Mouse (Mus musculus) heart, embryonic 13.5 days (tissue): Measurements from ENCODE around the gene Iqschfp. TPM values are rescaled to one million over a fixed set of nuclear protein-coding genes. Genes with fewer than 3 reads are reported as not detected.

ENCODE experiments used
- ATAC-seq: fragments of 200-750 bp; cut with Nextera tagmentation; 2 replicates; pipeline ENCODE4 v1.8.0; 2017; ENCODE audit warnings: moderate TSS enrichment; ENCODE audit not compliant: insufficient number of reproducible peaks, low FRiP score, low TSS enrichment; ENCODE audit errors: extremely low read depth
- H3K27ac ChIP-seq: fragments of 300-500 bp; sonication (generic); replicated peaks from 2 replicates; pipeline ENCODE4 v1.5.1; 2015; ENCODE audit warnings: moderate library complexity, mild to moderate bottlenecking, inconsistent platforms
- H3K27me3 ChIP-seq: fragments of 300-500 bp; sonication (generic); replicated peaks from 2 replicates; pipeline ENCODE4 v1.6.1; 2015; ENCODE audit warnings: mild to moderate bottlenecking, inconsistent platforms
- H3K36me3 ChIP-seq: fragments of 300-500 bp; sonication (generic); 2 replicates; pipeline ENCODE4 v1.6.1; 2015; ENCODE audit warnings: mild to moderate bottlenecking, inconsistent platforms
- H3K4me1 ChIP-seq: fragments of 300-500 bp; sonication (generic); 2 replicates; pipeline ENCODE4 v1.6.1; 2015; ENCODE audit warnings: inconsistent platforms
- H3K4me2 ChIP-seq: fragments of 300-500 bp; sonication (generic); 2 replicates; pipeline ENCODE4 v1.6.1; 2015; ENCODE audit warnings: inconsistent platforms, mild to moderate bottlenecking, moderate library complexity
- H3K4me3 ChIP-seq: fragments of 300-500 bp; sonication (generic); 2 replicates; pipeline ENCODE4 v1.5.1; 2015; ENCODE audit warnings: moderate library complexity, mild to moderate bottlenecking, inconsistent platforms
- H3K9ac ChIP-seq: fragments of 300-500 bp; sonication (generic); 2 replicates; pipeline ENCODE4 v1.6.1; 2015; ENCODE audit warnings: inconsistent platforms, mild to moderate bottlenecking, moderate library complexity
- H3K9me3 ChIP-seq: fragments of 300-500 bp; sonication (generic); 2 replicates; pipeline ENCODE4 v1.6.1; 2016; ENCODE audit warnings: inconsistent platforms
- WGBS: fragments of 180-500 bp; shearing (Covaris S2); methylation state at CpG from one replicate; pipeline ENCODE4 v1.1.7; 2015; ENCODE audit warnings: mixed read lengths; 5-methylcytosine and 5-hydroxymethylcytosine counted together
- polyA plus RNA-seq: library from polyadenylated mRNA; unstranded; fragments of >200 nt; fragmentation: Nextera tagmentation; extraction: Ambion mirVana; gene quantifications from 2 replicates; pipeline ENCODE4 v1.2.1, GENCODE M21; 2015

The Iqschfp gene
- polyA plus RNA-seq, 1 experiment from 2014 or later, result not detected

DNA sequence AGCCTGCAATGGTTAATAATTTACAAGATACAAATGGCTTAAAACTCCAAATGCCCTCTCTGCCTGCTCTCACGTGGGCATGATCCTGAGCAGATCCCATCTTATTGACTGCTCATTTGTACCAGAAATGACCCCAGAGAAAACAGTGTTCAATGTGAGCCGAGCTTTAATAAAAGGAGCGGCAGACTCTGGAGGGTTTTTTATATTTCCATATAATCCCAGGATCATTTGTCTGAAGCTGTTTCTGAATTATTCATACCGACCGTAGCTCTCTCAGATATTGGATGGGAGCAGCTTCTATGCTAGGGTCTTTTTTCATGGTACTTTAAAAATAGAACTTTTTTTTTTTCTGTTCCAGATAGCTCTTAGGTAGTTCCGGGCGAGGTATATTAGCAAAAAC, 67.6 kb downstream of the Iqschfp start:
- no peaks in the 10 kb centered on the region for H3K36me3 ChIP-seq
- no peak overlapping the region for H3K4me3 ChIP-seq
- 59% methylated on average over 7 of the region's 7 CpGs for WGBS
- H3K27ac ChIP-seq, result no peak overlapping the region
- H3K9ac ChIP-seq, result no peak overlapping the region
- no peaks in the 10 kb centered on the region for H3K9me3 ChIP-seq
- H3K4me2 ChIP-seq, result no peak overlapping the region
- H3K27me3 ChIP-seq, result no peaks in the 10 kb centered on the region
- no peaks in the 10 kb centered on the region for H3K4me1 ChIP-seq
- ATAC-seq, result no peak

DNA sequence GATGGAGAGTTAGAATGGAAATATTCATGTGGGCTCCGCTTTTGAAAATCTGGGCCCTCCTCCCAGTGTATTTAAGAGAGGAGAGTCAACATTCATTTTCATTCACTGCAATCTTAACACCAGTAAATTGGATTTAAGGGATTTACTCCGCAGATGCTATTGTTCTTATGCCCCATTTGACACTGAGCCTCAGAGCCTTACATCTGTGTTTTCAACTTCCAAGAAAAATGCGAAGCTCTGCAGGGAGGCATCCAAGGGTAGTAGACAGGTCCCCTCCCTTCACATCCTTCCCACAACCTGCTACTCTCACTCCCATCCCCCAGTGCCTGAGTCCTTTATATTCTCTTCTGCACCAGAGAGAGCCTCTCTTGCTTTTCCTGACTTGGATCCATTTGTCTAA, 68.1 kb downstream of the Iqschfp start:
- no peak overlapping the region for H3K9ac ChIP-seq
- no peak overlapping the region for H3K27ac ChIP-seq
- no peak overlapping the region for H3K4me2 ChIP-seq
- no peak for ATAC-seq
- H3K36me3 ChIP-seq, result no peaks in the 10 kb centered on the region
- H3K4me1 ChIP-seq, result no peaks in the 10 kb centered on the region
- 38% methylated on average over 3 of the region's 3 CpGs for WGBS
- no peak overlapping the region for H3K4me3 ChIP-seq
- H3K9me3 ChIP-seq, result no peaks in the 10 kb centered on the region
- H3K27me3 ChIP-seq, result no peaks in the 10 kb centered on the region

GRCm38 (mm10) chr3:67960727-67961126, 68.7 kb downstream of the Iqschfp start:
- no peaks in the 10 kb centered on the region for H3K27me3 ChIP-seq
- H3K4me3 ChIP-seq, result no peak overlapping the region
- H3K4me1 ChIP-seq, result no peaks in the 10 kb centered on the region
- no peaks in the 10 kb centered on the region for H3K9me3 ChIP-seq
- H3K4me2 ChIP-seq, result no peak overlapping the region
- no peak overlapping the region for H3K27ac ChIP-seq
- no peak for ATAC-seq
- no peak overlapping the region for H3K9ac ChIP-seq
- no peaks in the 10 kb centered on the region for H3K36me3 ChIP-seq

DNA sequence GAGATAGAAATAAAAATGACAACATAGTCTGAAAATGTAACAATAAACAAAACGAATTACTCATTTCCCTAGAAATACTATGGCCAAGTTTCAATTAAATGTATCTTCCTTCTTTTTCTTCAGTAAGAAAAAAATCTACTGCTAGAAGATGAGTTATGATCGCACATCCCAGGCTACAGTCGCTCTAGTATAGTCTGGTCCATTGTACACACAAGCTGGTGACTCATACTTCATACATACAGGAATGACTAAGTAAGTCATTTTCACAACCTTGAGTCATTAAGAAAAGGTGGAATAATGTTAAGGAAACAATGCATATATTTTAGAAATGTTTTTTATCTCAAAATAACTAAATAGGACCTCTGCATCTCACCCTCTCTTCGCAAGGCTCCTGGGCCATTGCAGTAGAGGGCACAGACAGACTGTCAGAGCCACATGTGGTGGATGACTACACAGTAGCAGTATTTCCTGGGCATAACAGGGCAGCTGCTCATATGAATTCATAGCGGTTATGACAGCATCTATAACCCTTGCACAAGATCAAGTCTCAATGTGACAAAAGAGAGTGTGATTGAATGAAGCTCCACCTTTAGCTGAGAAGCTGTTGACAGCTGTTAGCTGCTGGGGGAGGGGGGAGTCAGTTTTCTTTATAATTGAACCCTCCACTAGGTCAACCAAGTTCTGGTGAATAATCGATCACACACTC, 70.1 kb downstream of the Iqschfp start:
- ATAC-seq, result no peak
- Histone ChIP-seq H3K27me3 (no peaks in the 10 kb centered on the region), H3K27ac (no peak overlapping the region), H3K9ac (no peak overlapping the region), H3K9me3 (no peaks in the 10 kb centered on the region), H3K36me3 (no peaks in the 10 kb centered on the region), H3K4me3 (no peak overlapping the region), H3K4me1 (no peaks in the 10 kb centered on the region), H3K4me2 (no peak overlapping the region)
- WGBS, result 71% methylated on average over 6 of the region's 6 CpGs

DNA sequence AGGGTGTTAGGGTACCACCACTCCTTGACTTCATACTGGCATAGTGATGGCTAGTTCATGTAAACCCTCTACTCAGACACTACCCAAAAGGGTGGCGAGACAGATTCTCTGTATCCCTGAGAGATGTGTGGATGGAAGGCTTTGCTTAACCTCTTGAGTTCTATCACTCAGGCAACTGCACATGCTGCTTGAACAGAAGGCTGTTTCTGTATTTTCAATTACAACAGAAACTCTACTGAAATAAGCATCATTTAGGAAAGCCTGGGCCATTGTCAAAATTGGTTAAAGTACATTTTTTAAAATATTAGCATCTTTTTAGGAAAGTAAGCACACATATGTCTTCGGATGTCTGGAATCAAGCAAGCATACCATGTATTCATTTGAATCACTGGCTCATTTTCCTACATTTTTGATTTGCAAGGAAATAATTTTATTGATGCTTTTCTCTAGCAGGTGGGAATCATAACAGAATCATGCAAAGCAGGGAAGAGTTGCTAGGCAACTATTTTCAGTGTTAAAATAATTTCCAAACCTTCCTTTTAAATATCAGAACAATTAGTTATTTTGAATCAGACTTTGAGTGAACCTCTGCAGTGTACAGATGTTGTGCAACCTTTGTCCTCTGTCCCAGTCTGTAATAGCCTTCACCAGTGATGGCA, 82.4 kb downstream of the Iqschfp start:
- Histone ChIP-seq H3K27me3 (no peaks in the 10 kb centered on the region), H3K4me1 (no peaks in the 10 kb centered on the region), H3K9me3 (peaks cover 7% of the 10 kb centered on the region; the same call in 1 of the 2 replicates), H3K36me3 (no peaks in the 10 kb centered on the region), H3K4me3 (no peak overlapping the region), H3K27ac (no peak overlapping the region), H3K9ac (no peak overlapping the region), H3K4me2 (no peak overlapping the region)
- WGBS, result 69% methylated on average over 2 of the region's 2 CpGs
- ATAC-seq, result no peak

- Histone ChIP-seq H3K9me3 (no peaks in the 10 kb centered on the region), H3K4me1 (peaks cover 6% of the 10 kb centered on the region; the same call in 1 of the 2 replicates), H3K27ac (no peak overlapping the region), H3K36me3 (no peaks in the 10 kb centered on the region), H3K4me3 (no peak overlapping the region), H3K27me3 (no peaks in the 10 kb centered on the region), H3K4me2 (no peak overlapping the region), H3K9ac (no peak overlapping the region)
- WGBS, result 59% methylated on average over 1 of the region's 1 CpGs
- ATAC-seq, result no peak
These were observed 88.0 kb downstream of the Iqschfp start for GRCm38 (mm10) chr3:67980006-67980405.

GRCm38 (mm10) chr3:67983329-67983728, 91.3 kb downstream of the Iqschfp start:
- Histone ChIP-seq H3K9me3 (no peaks in the 10 kb centered on the region), H3K27me3 (no peaks in the 10 kb centered on the region), H3K9ac (no peak overlapping the region), H3K36me3 (no peaks in the 10 kb centered on the region), H3K4me2 (peak overlapping the region; percentile 30), H3K4me1 (peaks cover 6% of the 10 kb centered on the region; the same call in 1 of the 2 replicates), H3K27ac (no peak overlapping the region), H3K4me3 (no peak overlapping the region)
- ATAC-seq, result no peak
- 24% methylated on average over 12 of the region's 12 CpGs for WGBS

GRCm38 (mm10) chr3:68002415-68002814, 110.4 kb downstream of the Iqschfp start:
- Histone ChIP-seq H3K9me3 (no peaks in the 10 kb centered on the region), H3K9ac (no peak overlapping the region), H3K4me3 (no peak overlapping the region), H3K36me3 (no peaks in the 10 kb centered on the region), H3K4me2 (no peak overlapping the region), H3K27ac (no peak overlapping the region), H3K27me3 (no peaks in the 10 kb centered on the region), H3K4me1 (no peaks in the 10 kb centered on the region)
- ATAC-seq, result no peak
- WGBS, result 78% methylated on average over 4 of the region's 4 CpGs

DNA sequence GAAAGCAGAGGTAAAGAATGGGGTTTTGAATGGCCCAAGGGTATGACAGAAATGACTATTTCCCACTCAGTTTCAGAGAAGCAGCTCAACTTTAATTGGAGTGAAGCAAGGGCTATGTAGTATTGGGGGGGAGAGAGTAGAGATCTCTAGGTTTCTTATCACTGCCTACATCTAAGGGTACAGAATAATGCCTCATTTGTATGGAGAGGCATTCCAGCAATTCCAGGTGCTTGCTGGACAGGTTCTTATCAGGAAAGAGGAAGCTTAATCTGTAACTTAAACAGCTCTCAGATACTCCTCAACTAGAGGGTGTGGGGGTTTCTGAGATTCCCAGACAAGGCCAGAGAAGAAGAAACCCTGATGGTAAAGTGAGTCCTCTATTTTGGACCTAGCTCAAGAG, 120.3 kb downstream of the Iqschfp start:
- Histone ChIP-seq H3K4me3 (no peak overlapping the region), H3K27ac (no peak overlapping the region), H3K4me2 (no peak overlapping the region), H3K27me3 (no peaks in the 10 kb centered on the region), H3K9ac (no peak overlapping the region), H3K4me1 (no peaks in the 10 kb centered on the region), H3K36me3 (no peaks in the 10 kb centered on the region), H3K9me3 (no peaks in the 10 kb centered on the region)
- ATAC-seq, result no peak

GRCm38 (mm10) chr3:68015786-68016185, 123.8 kb downstream of the Iqschfp start:
- H3K4me1 ChIP-seq, result no peaks in the 10 kb centered on the region
- H3K4me2 ChIP-seq, result no peak overlapping the region
- no peaks in the 10 kb centered on the region for H3K27me3 ChIP-seq
- no peaks in the 10 kb centered on the region for H3K9me3 ChIP-seq
- no peak overlapping the region for H3K4me3 ChIP-seq
- 48% methylated on average over 1 of the region's 1 CpGs for WGBS
- ATAC-seq, result no peak
- H3K9ac ChIP-seq, result no peak overlapping the region
- no peaks in the 10 kb centered on the region for H3K36me3 ChIP-seq
- H3K27ac ChIP-seq, result no peak overlapping the region

DNA sequence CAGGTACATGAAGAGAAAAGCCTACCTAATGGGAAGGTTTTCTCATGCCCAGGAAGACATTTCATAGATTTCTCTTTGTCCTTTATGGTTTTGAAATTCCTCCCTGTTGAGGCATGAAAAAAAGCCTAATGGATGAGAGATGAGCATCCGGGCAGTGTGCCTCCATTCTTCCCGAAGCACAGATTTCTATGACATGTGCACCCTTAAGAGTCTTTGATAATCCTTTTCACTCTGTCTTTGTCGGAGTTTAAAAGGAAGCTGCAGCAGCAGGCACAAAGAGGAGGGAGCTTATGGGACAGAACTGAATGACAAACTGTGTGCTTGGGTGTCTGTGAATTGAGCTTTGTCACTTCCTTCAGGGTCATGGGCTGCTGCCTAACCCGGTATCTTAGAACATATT, 127.4 kb downstream of the Iqschfp start:
- no peak overlapping the region for H3K4me2 ChIP-seq
- H3K27me3 ChIP-seq, result no peaks in the 10 kb centered on the region
- no peaks in the 10 kb centered on the region for H3K4me1 ChIP-seq
- no peak overlapping the region for H3K27ac ChIP-seq
- H3K36me3 ChIP-seq, result no peaks in the 10 kb centered on the region
- no peak overlapping the region for H3K9ac ChIP-seq
- H3K9me3 ChIP-seq, result no peaks in the 10 kb centered on the region
- no peak for ATAC-seq
- WGBS, result 59% methylated on average over 4 of the region's 4 CpGs
- no peak overlapping the region for H3K4me3 ChIP-seq

DNA sequence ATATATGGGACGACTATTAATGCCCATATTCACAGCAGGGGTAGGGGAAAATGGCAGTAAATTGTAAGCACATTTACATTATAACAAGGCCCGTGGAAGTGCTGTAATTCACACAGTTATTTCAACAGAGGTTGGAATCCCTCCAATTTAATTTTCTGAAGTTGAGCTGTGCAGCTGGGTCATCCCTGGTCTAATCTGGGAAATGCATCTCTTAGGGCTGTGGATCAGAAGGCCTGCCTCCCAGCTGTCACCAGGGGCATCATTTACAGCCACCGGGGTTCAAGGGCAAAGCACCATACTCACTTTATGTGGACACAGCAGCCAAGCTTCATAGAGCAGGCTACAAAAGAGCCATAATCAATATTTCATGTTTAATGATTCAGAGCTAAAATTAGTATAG, 144.1 kb downstream of the Iqschfp start:
- Histone ChIP-seq H3K4me2 (no peak overlapping the region), H3K9ac (no peak overlapping the region), H3K36me3 (no peaks in the 10 kb centered on the region), H3K27me3 (no peaks in the 10 kb centered on the region), H3K4me1 (no peaks in the 10 kb centered on the region), H3K4me3 (no peak overlapping the region), H3K9me3 (no peaks in the 10 kb centered on the region), H3K27ac (no peak overlapping the region)
- no peak for ATAC-seq
- 59% methylated on average over 3 of the region's 3 CpGs for WGBS
